Mouse (Mus musculus) MEL (cell line): ENCODE data around the gene Atg16l1.

Experiments
- BHLHE40 ChIP-seq: IDR thresholded peaks from 2 replicates; pipeline ENCODE4 v1.6.1; 2012; ENCODE audit warnings: low read depth, mild to moderate bottlenecking, inconsistent platforms, low read length, improper control_type of control experiment, borderline replicate concordance
- CTCF ChIP-seq, 3 experiments: IDR thresholded peaks in 2 of 3; conservative IDR thresholded peaks in 1 of 3; 2 replicates each; pipeline ENCODE4 v1.5.1; 2011 to 2012; ENCODE audit warnings: low read length in 3 of 3, low read depth in 2 of 3, mild to moderate bottlenecking in 2 of 3, improper control_type of control experiment in 1 of 3, inconsistent platforms in 1 of 3, mixed read lengths in 1 of 3, moderate library complexity in 1 of 3; ENCODE audit not compliant: control insufficient read depth in 1 of 3, insufficient read depth in 1 of 3, poor library complexity in 1 of 3, severe bottlenecking in 1 of 3
- E2F4 ChIP-seq: IDR thresholded peaks from 2 replicates; pipeline ENCODE4 v1.6.1; 2011; ENCODE audit warnings: low read depth, low read length, improper control_type of control experiment, borderline replicate concordance
- KAT2A ChIP-seq: conservative IDR thresholded peaks from 2 replicates; pipeline ENCODE4 v1.6.1; 2012; ENCODE audit warnings: low read depth, low read length, improper control_type of control experiment, inconsistent platforms
- MAFK ChIP-seq: IDR thresholded peaks from 2 replicates; pipeline ENCODE4 v1.6.1; 2011; ENCODE audit warnings: low read depth, mild to moderate bottlenecking, low read length, improper control_type of control experiment, borderline replicate concordance

- TF ChIP-seq CTCF (IDR thresholded peaks at IDR 0.05 in 2 of 3, conservative IDR thresholded peaks at IDR 0.05 in 1 of 3; ENCODE audit: control insufficient read depth in 1 of 3, insufficient read depth in 1 of 3, low read depth in 2 of 3, low read length in 3 of 3, poor library complexity in 1 of 3, severe bottlenecking in 1 of 3): no peak
- no peak for TF ChIP-seq MAFK
- TF ChIP-seq BHLHE40: no peak
- TF ChIP-seq KAT2A: no peak
- no peak for TF ChIP-seq E2F4
Measured at GRCm38 (mm10) chr1:87740584-87741290, 14.9 kb upstream of the Atg16l1 start.
